Mouse (Mus musculus): ENCODE results near the gene Nyap1. TPM values are rescaled to one million over a fixed set of nuclear protein-coding genes. Genes with fewer than 3 reads are reported as not detected.

The Nyap1 gene
- polyA plus RNA-seq (2015; fragmentation: Nextera tagmentation; extraction: Ambion mirVana): 0.24 and 0.30 TPM in 2 replicates

DNA sequence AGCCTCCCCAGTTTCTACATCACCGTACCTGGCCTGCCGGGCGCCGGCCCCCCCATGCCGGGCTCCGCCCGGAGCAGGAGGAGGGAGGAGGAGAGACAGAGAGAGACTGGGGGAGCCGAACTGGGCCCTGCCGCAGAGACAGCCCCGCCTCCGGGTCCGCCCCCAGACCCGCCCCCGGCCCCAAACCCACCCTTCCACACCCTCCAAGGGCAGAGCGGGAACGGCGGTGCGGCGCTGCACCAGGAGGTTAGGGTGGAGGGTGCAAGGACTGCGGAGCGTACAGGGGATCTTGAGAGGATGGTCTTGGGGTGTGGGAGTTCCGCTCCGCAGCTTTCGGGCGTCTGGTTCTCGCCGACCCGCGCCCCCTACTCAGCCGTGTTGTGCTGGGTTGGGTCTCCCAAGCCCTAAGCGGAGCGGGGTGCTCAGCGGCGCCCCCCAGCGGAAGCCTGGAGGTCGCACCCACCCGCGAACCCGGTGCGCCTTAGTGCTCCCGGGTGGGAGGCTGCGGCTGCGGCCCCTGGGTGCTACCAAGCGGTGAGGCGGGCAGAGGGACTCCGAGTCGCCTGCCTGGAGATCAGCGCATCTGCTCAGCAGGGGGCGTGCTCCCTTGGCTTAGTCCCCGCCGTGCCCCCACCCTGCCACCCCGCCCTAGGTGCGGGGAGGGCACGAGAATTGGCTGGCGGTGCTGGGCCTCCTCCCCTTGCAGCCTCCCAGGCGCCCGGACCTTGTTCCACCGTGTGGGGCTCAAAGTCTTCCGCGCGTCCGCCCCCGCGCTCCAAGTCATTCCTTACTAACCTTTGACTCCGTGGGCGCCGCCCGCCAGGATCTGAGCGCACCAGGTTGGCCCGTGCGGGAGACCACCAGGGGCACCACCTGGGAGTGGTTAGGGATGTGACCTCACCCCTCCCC is at the start of gene Nyap1:
Gene Nyap1 (minus strand): TSS at position 585 of the 909 bp plus-strand sequence.

DNA sequence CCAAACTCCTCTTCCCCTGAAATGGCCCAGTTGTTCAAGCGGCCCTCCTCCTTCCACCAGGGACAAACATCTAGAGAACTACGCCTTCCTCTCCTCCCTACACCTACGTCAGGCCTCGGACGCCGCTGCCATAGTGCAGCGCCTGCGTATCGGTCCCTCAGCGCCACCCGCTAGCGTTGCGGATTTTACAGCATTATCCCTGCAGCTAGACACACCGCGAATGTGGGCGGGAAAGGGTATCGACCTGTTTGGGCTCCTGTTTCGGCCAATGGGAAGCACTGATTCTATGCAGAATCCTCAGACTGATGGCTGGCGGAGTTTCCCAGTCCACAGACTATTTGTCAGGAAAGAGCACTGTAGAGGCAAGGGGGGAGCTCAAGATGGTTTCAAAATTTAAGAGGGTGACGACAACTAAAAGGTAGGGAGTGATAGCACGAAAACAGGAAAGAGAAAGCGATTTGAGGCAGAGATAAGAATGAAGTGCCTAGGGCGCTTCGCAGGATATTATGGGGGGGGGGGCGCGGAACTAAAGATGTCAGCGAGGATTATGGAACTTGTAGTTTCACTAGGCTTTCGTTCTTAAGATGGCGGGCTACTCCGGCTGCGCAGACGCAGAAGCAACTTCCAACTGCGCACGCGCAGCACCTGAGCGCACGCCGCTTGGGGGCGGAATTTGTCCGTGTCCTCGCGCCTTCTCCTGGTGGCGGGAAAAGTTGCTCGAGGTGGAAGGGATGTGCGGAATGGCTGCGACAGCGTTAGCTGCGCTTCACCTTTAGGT is 45.9 kb upstream of the Nyap1 start, which contains the start of the genes Mepce and Zcwpw1:
Gene Mepce (minus strand): TSS at position 505 of the 778 bp plus-strand sequence.
Gene Zcwpw1 (plus strand): TSS at position 648 of the 778 bp plus-strand sequence.

DNA sequence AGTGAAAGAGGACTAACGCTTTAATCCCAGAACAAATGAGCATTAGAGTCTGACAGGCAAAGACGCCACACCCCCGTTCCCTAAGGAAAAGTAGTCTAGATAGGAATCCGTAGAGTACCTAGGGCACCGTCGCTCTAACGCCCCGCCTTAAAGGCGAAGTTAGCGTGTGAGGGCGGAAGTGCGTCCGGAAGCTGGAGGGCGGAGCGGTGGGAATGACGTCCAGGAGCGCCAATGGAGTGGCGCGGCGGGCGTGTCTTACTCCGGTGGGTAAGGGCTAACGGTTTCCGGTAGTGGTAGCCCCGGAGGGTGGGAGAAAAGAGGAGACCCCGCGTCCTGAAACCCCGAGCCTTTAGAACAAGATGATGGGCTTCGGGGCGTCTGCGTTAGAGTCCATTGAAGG is 37.2 kb upstream of the Nyap1 start, which contains the start of gene Ppp1r35:
Gene Ppp1r35 (plus strand): TSS at position 215 of the 400 bp plus-strand sequence.

DNA sequence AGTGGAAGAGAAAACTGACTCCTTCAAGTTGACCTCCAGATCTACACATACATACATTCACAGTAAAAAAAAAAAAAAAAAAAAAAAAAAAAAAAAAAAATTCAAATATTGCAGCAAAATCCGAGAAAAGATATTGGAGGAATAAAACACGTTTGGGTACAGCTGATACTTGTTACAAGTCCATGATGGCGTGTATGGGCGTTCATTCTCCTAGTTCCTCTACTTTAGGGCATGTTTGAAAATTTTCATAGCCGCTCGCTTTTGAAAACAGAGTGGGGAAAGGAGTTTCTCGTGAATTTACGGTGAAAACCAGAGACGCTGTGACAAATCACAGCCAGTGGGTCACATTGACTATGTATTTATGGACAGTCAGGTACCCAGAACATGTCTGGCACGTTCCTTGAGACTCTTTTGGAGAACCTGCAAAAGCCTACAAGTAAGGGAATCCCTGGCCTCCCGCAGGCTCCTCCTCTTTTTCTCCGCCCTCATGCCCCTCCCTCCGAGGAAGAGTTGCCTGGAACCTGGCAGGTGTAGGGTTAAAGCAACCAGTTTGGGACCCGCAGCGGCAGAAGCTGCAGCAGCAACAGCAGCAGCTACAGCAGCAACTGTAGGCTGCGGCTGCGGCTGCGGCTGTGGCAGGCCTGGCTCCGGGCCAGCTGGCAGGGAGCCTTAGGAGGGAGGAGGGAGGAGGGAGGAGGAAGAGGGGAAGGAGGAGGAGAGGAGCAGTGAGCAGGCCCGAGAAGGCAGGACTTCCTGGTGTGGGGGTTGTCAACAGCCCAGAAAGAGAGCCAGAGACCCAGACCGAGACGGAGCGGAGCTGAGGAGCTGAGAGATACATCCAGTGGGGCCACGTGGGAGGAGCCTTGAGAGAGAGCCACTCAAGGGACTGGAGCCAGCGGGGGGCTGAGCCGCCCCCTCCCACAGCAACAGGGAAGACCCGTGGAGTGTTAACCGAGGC is 4.1 kb upstream of the Nyap1 start, which contains the start of gene Tsc22d4:
Gene Tsc22d4 (plus strand): TSS at position 517 of the 958 bp plus-strand sequence.

DNA sequence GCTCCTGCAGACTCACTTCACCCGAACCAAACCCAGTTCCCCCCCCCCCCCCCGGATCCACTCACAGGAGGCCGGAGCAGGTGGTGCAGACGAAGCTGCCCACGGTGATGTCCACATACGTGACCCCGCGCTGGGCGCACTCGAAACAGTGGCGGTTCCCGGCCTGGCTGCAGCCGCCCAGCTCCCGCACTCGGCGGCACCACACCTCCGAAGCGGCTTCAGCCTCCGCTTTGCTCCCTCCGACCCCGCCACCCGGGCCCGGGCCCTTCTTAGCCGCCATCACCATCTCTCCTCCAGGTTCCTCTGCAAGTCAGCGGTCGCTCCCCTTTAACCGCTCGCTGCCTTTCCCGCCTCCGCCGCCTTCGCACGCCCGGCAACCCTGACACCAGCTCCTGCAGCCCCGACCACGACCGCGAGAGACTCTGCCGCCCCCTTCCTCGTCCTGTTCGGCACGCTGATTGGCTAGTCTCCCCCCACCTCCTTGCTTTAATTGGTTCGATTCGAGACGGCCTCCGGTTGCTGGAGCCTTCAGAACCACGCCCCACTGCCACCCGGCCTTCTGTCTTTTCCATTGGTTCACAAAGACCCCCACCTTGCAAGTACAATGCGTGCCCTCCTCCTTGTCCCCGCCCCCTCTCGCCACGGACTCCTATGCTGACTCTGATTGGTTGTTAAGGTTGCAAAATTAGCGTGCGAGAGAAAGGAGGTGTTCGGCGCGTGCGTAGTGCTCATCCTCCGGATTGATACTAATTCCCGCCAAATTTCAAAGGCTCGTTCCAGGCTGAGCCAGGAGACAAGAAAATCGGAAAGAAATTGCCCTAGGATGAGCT is 56.9 kb downstream of the Nyap1 start, which contains the start of gene Agfg2:
Gene Agfg2 (minus strand): TSS at position 433 of the 830 bp plus-strand sequence.

Other genes with a start within 250 kb of the Nyap1 start
- 44.1 and 45.5 TPM in 2 replicates for gene Pop7, start 239.1 kb downstream of the Nyap1 start, polyA plus RNA-seq (2015; fragmentation: Nextera tagmentation; extraction: Ambion mirVana)
- gene Gigyf1, start 223.1 kb downstream of the Nyap1 start, polyA plus RNA-seq (2015; fragmentation: Nextera tagmentation; extraction: Ambion mirVana): 9.3 and 10.5 TPM in 2 replicates
- gene Epo, start 208.4 kb downstream of the Nyap1 start, polyA plus RNA-seq (2015; fragmentation: Nextera tagmentation; extraction: Ambion mirVana): not detected in 2 replicates
- 296 and 329 TPM in 2 replicates for gene Gnb2, start 208.1 kb downstream of the Nyap1 start, polyA plus RNA-seq (2015; fragmentation: Nextera tagmentation; extraction: Ambion mirVana)
- gene Actl6b, start 188.1 kb downstream of the Nyap1 start, polyA plus RNA-seq (2015; fragmentation: Nextera tagmentation; extraction: Ambion mirVana): not detected in 2 replicates
- 43.2 and 45.5 TPM in 2 replicates for gene Tfr2, start 171.8 kb downstream of the Nyap1 start, polyA plus RNA-seq (2015; fragmentation: Nextera tagmentation; extraction: Ambion mirVana)
- gene Mospd3, start 140.5 kb downstream of the Nyap1 start, polyA plus RNA-seq (2015; fragmentation: Nextera tagmentation; extraction: Ambion mirVana): 55.8 TPM in 2 replicates
- gene Pcolce, start 127.8 kb downstream of the Nyap1 start, polyA plus RNA-seq (2015; fragmentation: Nextera tagmentation; extraction: Ambion mirVana): 61.6 and 75.4 TPM in 2 replicates
- 0.10 TPM in 1 of 2 replicates, not detected in the other for gene Fbxo24, start 112.6 kb downstream of the Nyap1 start, polyA plus RNA-seq (2015; fragmentation: Nextera tagmentation; extraction: Ambion mirVana)
- 41.9 and 54.3 TPM in 2 replicates for gene Lrch4, start 112.5 kb downstream of the Nyap1 start, polyA plus RNA-seq (2015; fragmentation: Nextera tagmentation; extraction: Ambion mirVana)
- 9.0 and 10.1 TPM in 2 replicates for gene Gm20605, start 112.4 kb downstream of the Nyap1 start, polyA plus RNA-seq (2015; fragmentation: Nextera tagmentation; extraction: Ambion mirVana)
- 16.9 and 18.4 TPM in 2 replicates for gene Sap25, start 100.3 kb downstream of the Nyap1 start, polyA plus RNA-seq (2015; fragmentation: Nextera tagmentation; extraction: Ambion mirVana)
- 0.05 and 0.12 TPM in 2 replicates for gene Irs3, start 95.9 kb downstream of the Nyap1 start, polyA plus RNA-seq (2015; fragmentation: Nextera tagmentation; extraction: Ambion mirVana)
- 36.8 and 43.3 TPM in 2 replicates for gene Agfg2, start 56.9 kb downstream of the Nyap1 start, polyA plus RNA-seq (2015; fragmentation: Nextera tagmentation; extraction: Ambion mirVana)
- gene Tsc22d4, start 4.1 kb upstream of the Nyap1 start, polyA plus RNA-seq (2015; fragmentation: Nextera tagmentation; extraction: Ambion mirVana): 114 and 132 TPM in 2 replicates
- 28.5 and 28.7 TPM in 2 replicates for gene Ppp1r35, start 37.2 kb upstream of the Nyap1 start, polyA plus RNA-seq (2015; fragmentation: Nextera tagmentation; extraction: Ambion mirVana)
- gene Mepce, start 46.0 kb upstream of the Nyap1 start, polyA plus RNA-seq (2015; fragmentation: Nextera tagmentation; extraction: Ambion mirVana): 8.4 and 9.4 TPM in 2 replicates
- 5.6 and 7.4 TPM in 2 replicates for gene Zcwpw1, start 46.2 kb upstream of the Nyap1 start, polyA plus RNA-seq (2015; fragmentation: Nextera tagmentation; extraction: Ambion mirVana)
- gene Pilra, start 94.7 kb upstream of the Nyap1 start, polyA plus RNA-seq (2015; fragmentation: Nextera tagmentation; extraction: Ambion mirVana): 16.8 and 27.1 TPM in 2 replicates
- gene Pilrb1, start 116.5 kb upstream of the Nyap1 start, polyA plus RNA-seq (2015; fragmentation: Nextera tagmentation; extraction: Ambion mirVana): 17.8 and 27.4 TPM in 2 replicates
- 25.5 and 39.0 TPM in 2 replicates for gene Pilrb2, start 130.2 kb upstream of the Nyap1 start, polyA plus RNA-seq (2015; fragmentation: Nextera tagmentation; extraction: Ambion mirVana)
- 0.18 and 0.27 TPM in 2 replicates for gene Cyp3a13, start 180.0 kb upstream of the Nyap1 start, polyA plus RNA-seq (2015; fragmentation: Nextera tagmentation; extraction: Ambion mirVana)
- gene Gjc3, start 221.5 kb upstream of the Nyap1 start, polyA plus RNA-seq (2015; fragmentation: Nextera tagmentation; extraction: Ambion mirVana): 0.04 TPM in 1 of 2 replicates, not detected in the other
- gene Azgp1, start 239.9 kb upstream of the Nyap1 start, polyA plus RNA-seq (2015; fragmentation: Nextera tagmentation; extraction: Ambion mirVana): 0.46 TPM in 1 of 2 replicates, not detected in the other

All from spleen, postnatal 0 days (tissue).